Mouse (Mus musculus): ENCODE measurements at regions not wholly inside any gene's neighbourhood (a gene's known extent, or its start where the extent isn't known, plus 50 kb on each side); places are given as distances from the start of the nearest gene placed in this dataset.
A peak's percentile ranks its signal among the peaks of the same experiment; 100 is the strongest.

DNA sequence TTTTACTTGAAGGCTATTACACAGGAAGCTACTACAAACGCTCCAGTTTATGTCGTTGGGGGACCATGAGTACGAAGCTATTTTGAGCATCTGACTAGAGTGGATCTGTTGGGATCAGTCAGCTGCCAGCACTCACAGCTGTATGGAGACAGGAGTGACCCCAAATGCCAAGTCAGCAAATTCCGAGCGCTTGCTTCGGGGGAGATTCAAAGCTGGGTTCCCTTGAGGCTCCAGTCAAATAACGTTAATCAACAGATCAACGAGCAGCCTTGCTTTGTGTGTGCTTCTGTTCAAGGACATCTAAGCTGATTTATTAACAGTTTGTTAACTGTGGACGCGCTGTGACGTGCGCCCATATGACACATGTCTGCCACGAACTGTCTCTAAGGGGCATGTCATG, 349.5 kb downstream of the Ajap1 start:
- peak; percentile 27 for DNase-seq

DNA sequence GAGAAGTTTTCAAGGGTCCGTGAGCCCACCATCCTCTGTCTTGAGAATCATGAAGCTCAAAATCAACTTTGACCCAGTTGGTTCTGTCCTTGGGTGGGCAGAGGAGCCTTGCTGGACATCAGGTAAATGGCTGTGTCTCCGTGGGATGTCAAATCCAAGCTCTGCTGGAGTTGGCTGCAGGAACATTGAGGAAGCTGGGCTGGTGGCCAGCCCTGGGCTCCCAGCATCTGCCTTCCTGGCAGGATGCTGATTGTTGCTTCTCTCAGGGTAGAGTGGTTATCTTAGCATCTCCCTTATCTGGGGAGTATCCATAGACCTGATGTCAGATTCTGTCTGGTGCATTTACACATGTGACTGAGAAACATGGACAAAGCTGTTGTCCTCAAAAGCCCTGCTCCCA, 353.3 kb downstream of the Ajap1 start:
- DNase-seq: no peak

DNA sequence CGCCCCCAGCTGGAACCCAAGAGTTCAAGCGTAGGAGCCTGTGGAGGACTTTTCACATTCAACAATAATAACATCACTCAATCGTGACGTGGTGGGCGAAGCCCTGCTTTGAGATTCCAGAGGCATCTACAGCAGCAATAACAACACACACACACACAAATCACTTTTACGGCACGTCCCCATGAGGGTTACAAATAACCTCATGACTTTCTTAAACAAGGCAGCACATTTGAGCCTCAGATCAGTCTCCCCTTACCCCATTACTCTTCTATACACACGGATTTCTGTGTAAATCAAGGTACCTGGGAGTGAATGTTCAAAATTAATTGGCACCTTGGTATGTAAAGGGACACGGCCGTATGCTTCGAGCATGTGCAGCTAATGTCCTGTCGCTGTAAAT, 354.4 kb downstream of the Ajap1 start:
- no peak for DNase-seq

DNA sequence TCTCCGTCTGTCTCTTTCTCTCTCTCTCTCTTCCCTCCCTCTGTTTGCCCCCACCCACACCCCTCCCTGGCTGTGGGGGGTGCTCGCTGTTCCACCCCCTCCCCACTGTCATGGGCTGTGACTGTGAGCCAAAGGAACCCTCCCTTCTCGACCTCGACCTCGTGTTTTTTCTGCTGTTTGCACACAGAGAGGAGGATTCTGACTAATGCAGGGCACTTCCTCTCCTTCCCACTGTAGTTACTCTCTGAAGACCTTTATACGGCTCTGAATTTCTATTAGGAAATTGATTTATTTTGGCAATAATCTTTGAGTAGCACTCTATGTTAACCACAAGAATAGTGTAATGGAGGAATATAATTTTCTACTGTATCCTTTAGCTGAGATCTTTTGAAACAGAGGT, 362.1 kb downstream of the Ajap1 start:
- no peak for DNase-seq

DNA sequence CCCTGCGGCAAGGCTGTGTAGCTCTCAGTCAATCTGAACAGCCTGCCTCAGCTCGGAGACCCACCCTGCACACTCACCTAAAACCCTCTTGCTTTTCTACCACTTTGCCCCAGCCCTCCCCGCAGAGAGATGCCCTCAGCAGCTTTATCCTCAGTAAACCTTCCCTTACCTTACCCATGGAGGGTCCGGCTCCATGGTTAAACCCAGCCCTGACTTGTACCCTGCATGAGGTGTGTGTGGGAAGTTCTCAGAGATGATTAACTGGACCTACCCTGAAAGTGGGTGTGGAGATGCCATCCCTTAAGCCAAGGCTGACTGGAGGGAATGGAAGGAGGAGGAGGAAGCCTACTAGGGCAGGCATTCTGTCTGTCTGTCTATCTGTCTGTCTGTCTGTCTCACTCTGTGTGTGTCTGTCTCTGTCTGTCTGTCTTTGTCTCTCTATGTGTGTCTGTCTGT, 362.9 kb downstream of the Ajap1 start:
- DNase-seq: no peak

DNA sequence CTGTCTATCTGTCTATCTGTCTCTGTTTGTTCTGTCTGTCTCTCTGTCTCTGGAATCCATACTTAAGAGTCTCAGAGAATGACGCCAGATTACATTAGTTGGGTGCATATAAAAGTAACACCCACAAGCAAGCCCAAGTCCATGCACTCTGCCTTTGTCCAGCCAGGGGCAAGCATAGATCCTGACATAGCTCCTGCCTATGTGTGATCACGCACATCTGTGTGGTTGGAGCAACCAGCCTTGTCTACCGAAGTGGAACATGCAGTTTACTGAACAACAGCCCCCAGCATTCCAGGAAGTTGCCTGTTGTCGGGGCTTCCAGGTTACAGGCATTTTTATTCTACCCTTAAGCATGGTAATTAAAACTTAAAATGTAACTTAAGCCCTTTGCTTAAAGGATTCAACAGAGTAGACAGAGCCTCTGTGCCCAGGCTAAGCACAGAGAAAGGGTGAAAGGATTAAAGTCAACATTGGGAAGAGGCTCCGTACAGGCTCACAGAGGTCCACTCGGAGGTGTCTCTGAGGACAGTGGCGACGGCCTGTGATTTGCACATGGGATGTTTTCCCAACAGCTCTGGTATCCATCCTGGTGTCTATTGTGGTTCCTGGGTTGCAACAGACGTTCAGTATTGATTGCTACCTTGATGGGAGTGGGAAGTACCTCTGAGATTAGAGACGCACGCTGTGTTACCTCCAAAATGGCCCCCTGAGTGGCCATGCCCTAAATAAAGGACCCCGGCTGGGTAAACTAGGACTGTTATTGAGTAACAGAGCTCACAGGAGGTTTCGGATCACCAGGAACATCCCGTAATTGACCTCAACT, 363.6 kb downstream of the Ajap1 start:
- no peak for DNase-seq

DNA sequence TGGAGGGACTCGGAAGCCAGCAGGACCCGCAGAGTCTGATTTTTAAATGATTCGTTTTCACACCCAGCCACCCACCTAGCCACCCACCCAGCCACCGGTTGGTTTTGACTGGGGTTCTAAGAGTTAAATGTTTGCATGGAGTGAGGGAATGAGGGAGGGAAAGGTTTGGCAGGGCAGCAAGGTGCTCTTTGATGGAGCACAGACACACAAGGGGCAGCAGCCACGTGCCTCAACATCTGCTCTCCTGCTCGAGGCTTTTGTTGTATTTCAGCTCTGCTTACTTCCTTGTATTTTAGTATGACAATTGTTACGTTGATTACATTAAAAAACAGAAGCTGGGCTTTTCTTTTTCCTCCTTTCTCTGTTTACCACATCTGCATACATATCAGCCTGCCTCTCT, 367.6 kb downstream of the Ajap1 start:
- DNase-seq: no peak

DNA sequence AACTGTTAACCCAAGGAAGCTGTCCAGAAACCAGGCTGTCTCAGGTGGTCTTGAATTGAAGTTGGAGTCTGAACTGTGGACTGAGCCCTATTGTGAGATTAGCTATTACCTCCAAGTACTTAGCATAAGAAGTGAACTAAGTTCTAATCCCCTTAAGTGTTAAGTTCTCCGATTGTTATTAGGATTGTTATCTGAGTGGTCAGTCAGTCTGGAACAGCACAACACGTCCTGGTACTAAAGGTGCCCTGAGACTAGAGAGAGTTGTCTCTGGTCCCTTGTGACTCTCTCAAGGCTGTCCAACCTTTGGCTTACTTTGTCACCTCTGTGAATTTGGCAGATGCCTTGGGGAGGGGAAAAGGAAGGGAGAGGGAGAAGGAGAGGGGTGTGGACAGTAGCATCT, 369.0 kb downstream of the Ajap1 start:
- DNase-seq: no peak

DNA sequence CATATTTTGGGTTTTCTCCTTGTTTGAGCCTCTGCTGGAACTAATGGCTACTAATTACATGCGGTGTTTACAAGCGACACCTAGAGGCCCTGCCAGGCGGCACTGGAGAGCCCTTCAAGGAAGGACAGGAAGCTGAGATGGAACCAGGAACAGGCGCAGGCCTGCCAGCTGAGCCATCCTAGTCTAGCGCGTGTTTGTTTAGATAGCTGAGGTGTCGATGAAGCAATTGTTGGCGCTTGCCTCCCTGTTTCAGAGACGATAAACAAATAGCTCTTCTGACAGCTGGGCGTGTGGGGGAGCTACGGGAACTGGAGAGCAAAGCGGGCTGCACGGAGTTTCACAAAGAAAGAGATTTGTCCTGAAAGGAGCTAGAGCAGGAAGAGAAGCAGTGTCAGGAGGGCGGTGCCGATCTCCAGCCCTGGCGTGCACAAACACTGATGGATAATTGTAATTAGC, 372.3 kb downstream of the Ajap1 start:
- peak; percentile 27 for DNase-seq

DNA sequence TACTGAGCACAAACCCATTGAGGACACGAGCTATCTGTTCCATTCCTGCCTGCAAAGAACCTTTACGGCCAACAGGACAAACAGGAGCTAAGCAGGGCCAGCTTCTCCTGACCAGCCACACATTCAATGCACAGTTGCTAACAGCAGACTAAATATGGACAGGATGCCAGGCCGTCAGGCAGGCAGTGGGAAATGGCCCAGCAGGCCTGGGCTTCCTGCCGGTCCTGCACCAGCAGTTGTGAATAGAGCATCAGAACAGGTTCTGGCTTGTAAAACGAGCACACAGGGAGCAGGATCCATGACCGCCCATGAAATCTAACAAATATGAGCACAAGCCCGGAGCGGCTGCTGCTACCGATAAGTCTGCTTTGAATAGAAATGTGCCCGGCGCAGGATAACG, 384.0 kb downstream of the Ajap1 start:
- DNase-seq: no peak

DNA sequence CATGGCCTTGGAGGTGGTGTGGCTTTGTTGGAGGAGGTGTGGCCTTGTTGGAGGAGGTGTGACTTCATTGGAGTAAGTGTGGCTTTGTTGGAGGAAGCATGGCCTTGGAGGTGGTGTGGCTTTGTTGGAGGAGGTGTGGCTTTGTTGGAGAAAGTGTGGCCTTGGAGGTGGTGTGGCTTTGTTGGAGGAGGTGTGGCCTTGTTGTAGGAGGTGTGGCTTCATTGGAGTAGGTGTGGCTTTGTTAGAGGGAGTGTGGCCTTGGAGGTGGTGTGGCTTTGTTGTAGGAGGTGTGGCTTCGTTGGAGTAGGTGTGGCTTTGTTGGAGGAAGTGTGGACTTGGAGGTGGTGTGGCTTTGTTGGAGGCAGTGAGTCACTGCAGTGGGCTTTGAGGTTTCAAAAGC, 385.0 kb downstream of the Ajap1 start:
- DNase-seq: no peak

DNA sequence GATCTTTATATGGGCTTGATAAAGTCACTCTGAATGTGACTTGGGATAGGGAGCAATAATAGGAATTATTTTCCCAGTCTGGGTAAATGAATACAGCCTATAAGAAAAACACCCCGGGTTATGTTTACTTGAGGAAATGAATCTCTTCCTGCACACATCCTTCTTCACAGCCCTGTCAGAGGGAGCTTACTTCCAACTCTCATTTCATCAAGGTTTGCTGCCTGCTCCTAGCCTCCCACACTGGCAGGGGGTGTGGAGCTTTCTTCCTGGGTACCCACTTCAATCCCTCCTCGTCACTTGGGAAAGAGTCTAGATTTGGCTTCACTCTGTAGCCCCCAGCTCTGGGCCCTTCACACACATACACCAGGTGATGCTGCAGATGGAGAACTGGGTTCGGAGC, 389.5 kb downstream of the Ajap1 start:
- no peak for DNase-seq

DNA sequence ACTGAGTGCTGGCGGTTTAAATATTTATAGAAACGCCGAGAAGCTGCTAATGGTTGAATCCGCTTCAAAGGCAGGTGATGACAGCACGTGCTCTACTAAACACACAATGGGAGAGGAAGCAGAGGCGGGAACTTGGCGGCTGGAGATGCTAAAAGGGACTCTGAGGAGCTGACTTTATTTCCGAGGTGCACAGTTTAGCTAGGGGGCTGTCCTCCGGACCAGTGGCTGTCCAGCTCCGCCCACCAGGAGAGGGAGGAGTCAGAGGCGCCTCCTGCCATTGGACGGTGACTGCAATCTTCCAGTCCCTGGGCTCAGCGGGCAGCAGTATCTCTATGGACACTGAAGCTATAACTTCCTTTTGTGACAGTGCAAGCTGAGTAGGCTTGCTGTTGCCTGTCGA, 400.4 kb downstream of the Ajap1 start:
- peak; percentile 42 for DNase-seq

DNA sequence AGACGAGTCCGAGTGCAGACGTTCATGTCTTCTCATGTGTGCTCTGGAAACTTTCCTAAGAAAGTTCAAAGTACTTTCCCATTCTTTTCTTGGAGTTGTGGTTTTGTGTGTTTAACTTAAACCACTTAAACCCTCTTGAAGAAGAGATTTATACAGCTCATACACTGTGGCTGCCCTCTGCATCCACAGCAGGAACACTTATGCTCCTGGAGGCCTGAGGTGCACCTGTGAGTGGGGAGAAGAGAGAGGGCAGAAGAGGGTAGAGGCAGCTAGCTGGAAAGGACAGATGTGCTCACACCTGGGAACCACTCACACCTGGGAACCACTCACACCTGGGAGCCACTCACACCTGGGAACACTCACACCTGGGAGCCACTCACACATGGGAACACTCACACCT, 408.0 kb downstream of the Ajap1 start:
- DNase-seq: no peak

DNA sequence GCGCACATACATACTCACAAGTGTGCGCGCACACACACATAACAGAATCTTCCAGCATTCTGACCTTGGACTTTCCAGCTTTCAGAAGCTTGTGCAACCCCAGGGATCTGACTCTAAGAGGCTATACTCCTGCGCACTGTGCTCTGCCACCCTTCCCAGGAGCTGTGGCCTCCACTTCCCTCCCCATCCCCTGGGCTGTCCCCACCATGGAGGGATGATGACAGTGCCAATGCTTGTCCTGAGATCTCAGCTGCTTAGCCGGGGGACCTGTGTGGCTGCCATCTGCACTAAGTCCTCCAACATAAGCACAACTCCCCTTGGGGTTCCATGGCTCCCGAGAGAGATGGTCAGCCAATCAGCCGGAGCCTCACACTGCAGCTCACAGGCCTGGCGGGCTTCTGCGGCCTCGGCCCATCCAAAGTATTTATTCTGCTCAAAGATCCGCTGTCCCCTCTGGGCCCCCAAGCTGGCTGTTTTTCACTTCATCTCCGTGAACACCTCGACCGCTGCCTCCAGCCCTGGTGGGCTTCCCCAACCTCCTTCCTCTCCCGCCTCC, 412.3 kb downstream of the Ajap1 start:
- DNase-seq: peak; percentile 30

DNA sequence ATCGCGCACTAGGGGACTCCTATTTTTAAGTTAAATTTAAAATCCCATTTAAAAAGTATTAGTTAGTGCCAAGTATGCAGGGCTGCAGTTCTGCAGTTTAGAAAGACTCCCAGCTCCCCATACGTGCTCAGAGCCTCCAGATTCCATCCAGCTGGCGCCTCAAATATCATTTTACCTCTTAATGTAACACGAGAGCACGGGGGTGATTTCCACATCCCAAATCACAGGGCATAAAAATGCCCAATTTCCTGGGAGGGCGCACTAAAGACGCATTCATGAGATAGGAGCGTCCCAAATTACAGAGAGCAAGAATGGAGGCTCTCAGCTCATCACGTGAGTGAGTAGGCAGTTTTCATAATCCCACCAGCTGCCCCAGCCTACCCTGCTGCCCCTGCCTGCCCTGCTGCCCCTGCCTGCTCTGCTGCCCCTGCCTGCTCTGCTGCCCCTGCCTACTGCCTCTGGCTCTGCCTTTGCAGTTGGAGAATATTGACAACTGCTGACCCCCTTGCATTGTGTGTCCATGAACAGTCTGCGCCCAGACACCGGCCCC, 414.1 kb downstream of the Ajap1 start:
- no peak for DNase-seq

DNA sequence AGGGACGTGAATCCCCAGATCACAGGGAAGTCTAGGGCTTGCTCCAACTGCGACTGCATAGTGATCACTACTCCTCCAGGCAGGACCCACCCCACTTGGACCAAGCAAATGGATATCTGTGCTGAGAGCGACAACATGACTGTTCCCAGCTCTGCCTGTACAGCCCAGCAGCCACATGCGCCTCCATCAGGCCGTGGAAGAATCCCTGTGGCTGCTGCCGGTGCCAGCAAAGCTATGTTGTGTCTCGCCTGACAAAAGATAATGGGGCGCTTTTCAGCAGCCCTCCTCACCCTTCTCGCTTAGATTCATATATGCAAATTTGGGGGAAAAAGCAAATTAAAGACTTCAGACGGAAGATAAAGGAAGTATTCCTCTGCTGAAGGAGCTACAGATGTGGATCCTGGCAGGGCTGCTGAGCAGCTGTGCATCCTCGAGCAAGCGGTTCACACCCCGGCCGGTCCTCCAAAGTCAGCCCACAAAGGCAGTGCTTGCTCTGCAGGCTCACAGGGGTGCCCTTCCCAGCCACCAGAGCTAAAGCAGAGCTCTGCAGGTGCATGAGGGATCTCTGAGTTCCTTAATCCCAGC, 418.5 kb downstream of the Ajap1 start:
- DNase-seq: no peak

DNA sequence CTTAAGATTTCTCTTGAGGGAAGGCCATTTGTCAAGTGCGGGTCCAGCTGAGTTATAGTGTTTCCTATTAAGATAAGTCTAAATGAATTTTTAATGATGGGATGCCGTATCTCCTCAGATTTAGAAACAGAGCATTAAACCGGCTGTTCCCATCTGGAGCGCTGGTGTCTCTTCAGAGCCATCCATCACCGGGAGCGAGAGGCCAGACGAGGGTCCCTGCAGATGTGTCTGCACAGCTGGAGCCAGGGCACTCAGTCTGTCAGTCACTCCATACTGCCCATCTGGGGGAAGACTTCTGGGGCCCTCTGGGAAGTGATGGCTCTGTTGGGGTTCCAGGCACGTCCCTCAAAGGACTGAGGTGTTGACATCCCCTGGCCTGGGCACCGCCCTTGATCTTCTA, 419.2 kb downstream of the Ajap1 start:
- DNase-seq: peak; percentile 23

DNA sequence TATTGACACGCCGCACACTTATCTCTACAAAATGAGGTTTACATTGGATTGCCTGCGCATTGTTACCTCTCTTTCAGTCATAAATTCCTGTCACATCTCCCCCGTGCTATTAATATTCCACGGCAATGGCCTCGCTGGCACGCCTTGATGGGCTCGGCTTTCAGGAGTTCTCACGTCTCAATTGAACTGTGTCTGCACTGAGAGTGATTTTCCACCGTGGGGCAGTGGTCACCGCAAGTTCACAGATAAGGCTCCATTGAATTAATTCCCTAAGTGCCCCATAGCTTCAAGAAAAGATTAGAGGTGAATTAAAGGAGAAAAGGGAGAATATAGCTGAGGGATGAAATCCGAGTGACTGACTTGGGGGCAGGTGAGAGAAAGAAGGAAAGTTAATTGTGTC, 424.5 kb downstream of the Ajap1 start:
- no peak for DNase-seq

DNA sequence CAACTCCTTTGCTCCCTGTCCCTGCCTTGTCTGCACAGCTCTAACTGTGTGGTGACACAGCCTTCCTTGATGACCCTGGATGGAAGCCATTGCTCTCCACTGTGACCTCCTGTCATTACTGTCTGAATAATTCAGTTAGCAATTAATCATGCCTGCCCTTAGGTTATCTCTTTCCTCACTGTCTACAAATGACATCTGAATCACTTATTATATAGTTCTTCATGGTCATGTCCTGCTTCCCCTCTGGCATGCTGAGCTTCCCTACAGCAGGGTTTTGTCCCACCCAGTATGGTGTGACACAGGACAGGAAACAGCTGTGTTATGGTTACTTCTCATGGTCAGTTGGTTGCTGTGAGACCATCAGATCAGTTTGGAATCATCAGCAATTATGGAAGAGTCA, 458.9 kb downstream of the Ajap1 start:
- DNase-seq: no peak

DNA sequence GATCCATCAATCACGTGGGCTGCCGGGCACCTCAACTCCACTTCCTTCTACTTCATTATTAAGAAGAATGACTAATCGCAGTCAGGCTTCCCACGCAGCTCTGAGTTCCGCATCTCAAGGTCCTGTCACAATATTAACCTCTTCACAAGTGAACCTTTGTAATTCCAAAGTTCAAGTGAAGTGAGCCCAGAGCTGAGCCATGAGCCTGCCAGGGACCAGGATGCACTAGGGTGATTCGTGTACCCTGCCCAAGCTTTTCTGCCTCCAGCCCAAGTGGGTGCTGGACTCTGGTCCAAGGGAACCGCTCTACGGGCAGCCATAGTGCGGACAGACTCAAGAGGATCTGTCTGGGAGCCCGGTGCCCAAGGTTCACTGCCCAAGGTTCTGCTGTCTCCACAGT, 463.4 kb downstream of the Ajap1 start:
- no peak for DNase-seq

DNA sequence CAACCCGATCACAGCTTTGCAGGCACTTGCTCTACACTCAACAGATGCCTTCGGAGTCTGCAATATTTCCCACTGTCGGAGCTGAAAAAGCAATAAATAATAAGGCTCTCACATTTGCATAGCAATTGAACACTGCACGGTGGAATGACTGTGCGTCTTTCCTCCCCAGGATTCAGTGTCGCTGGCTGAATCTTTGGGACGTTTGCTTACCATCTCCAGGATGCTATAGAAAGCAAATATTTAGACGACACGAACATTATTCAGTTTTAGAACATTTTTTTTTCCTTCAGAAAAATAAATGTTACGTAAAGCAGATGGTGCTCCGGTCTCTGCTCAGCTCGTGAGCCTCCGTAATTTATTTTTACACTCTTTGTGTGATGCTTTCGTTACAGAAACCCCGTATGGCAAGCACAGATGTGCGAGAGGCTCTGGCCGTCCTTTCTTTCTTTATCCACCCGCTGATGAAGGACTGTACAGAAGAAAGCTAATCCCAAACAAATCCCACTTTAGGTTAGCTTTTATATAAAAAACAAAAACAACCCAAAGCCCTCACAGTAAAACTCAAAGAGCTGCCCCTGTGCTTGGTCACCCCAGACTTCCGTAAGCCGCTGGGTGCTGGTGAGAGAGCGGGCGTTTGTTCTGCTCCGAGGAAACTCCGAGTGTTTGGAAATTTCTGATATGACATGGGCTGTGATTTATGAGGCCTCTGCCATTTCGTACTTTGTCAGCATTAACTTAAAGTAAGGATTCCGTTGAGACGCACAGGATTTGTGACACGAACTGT, 464.3 kb downstream of the Ajap1 start:
- DNase-seq: peak; percentile 34

DNA sequence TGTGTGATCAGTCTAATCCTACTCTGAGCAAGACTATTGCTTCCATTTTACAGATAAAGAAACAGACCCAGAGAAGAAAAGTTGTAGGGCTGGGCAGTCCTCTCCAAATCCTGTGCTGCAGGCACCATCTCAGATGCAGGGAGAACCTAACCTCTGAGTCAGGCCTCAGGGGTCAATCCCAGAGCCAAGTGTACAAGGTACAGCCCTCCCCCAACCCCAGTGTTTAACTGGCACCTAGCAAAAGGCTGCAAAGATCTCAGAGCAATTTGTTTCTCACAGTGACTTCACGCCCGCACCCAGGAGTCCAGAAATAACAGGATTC, 464.8 kb downstream of the Ajap1 start:
- no peak for DNase-seq

All from embryo, embryonic 11 days (tissue).